Mouse (Mus musculus) CH12.LX (cell line): ENCODE results near the gene Spn. TPM values are rescaled to one million over a fixed set of nuclear protein-coding genes. Genes with fewer than 3 reads are reported as not detected.

Experiments
- DNase-seq: peaks from one replicate; pipeline ENCODE4 v3.0.0-alpha.2; 2013; ENCODE audit errors: extremely low read depth
- H3K27ac ChIP-seq: 2 replicates; pipeline ENCODE4 v1.5.1; 2012; ENCODE audit warnings: low read depth, mild to moderate bottlenecking, control low read depth, moderate library complexity; ENCODE audit not compliant: insufficient read depth
- H3K27me3 ChIP-seq: replicated peaks from 2 replicates; pipeline ENCODE3; 2012; ENCODE audit warnings: inconsistent platforms
- H3K36me3 ChIP-seq, 2 experiments: replicated peaks in 1 of 2; 2 replicates each; pipeline versions ENCODE3 to v1.6.1; 2012; ENCODE audit warnings: inconsistent platforms in 1 of 2, low read length in 1 of 2, mild to moderate bottlenecking in 1 of 2, mixed read lengths in 1 of 2, moderate library complexity in 1 of 2; ENCODE audit not compliant: control insufficient read depth in 1 of 2, insufficient read depth in 1 of 2
- H3K4me1 ChIP-seq, 2 experiments: 2 replicates each; pipeline ENCODE4 v1.6.1; 2012; ENCODE audit warnings: inconsistent platforms in 1 of 2, moderate library complexity in 1 of 2; ENCODE audit not compliant: insufficient read depth in 2 of 2, control insufficient read depth in 1 of 2
- H3K4me2 ChIP-seq: 2 replicates; pipeline ENCODE4 v1.6.1; 2012; ENCODE audit warnings: low read depth, mild to moderate bottlenecking, control low read depth; ENCODE audit not compliant: poor library complexity, insufficient read depth, severe bottlenecking
- H3K4me3 ChIP-seq, 3 experiments: fragments of 150-350 bp in 1 of 3; sonication (generic) in 1 of 3; replicated peaks in 1 of 3; 2 replicates each; pipeline versions ENCODE3 to v1.5.1; 2011 to 2012; ENCODE audit warnings: low read depth in 2 of 3, low read length in 2 of 3, mild to moderate bottlenecking in 2 of 3, moderate library complexity in 2 of 3, control low read depth in 1 of 3, improper control_type of control experiment in 1 of 3, inconsistent platforms in 1 of 3, mixed read lengths in 1 of 3; ENCODE audit not compliant: poor library complexity in 1 of 3
- H3K79me2 ChIP-seq: replicated peaks from 2 replicates; pipeline ENCODE4 v1.6.1; 2012; ENCODE audit warnings: mild to moderate bottlenecking, moderate library complexity; ENCODE audit not compliant: control insufficient read depth, poor library complexity, insufficient read depth, severe bottlenecking; ENCODE audit errors: extremely low read depth
- H3K9ac ChIP-seq: 2 replicates; pipeline ENCODE4 v1.6.1; 2012; ENCODE audit warnings: low read depth, mild to moderate bottlenecking, control low read depth, moderate library complexity; ENCODE audit not compliant: insufficient read depth
- H3K9me3 ChIP-seq: replicated peaks from 2 replicates; pipeline ENCODE3; 2012; ENCODE audit warnings: low read length, inconsistent platforms, mixed read lengths
- BHLHE40 ChIP-seq: IDR thresholded peaks from 2 replicates; pipeline ENCODE4 v1.6.1; 2011; ENCODE audit warnings: mild to moderate bottlenecking, low read depth, low read length, improper control_type of control experiment
- CTCF ChIP-seq, 2 experiments: IDR thresholded peaks in 1 of 2; conservative IDR thresholded peaks in 1 of 2; 2 replicates each; pipeline ENCODE4 v1.5.1; 2011 to 2012; ENCODE audit warnings: low read depth in 2 of 2, low read length in 2 of 2, improper control_type of control experiment in 1 of 2, inconsistent platforms in 1 of 2, mild to moderate bottlenecking in 1 of 2, moderate library complexity in 1 of 2
- EP300 ChIP-seq: IDR thresholded peaks from 2 replicates; pipeline ENCODE4 v1.6.1; 2011; ENCODE audit warnings: low read length, improper control_type of control experiment
- ETS1 ChIP-seq: conservative IDR thresholded peaks from 2 replicates; pipeline ENCODE4 v1.6.1; 2012; ENCODE audit warnings: low read depth, mild to moderate bottlenecking, inconsistent platforms, low read length, improper control_type of control experiment, moderate library complexity
- IRF4 ChIP-seq: IDR thresholded peaks from 2 replicates; pipeline ENCODE4 v1.6.1; 2014; ENCODE audit warnings: low read depth, mild to moderate bottlenecking, inconsistent platforms, low read length, improper control_type of control experiment
- JUN ChIP-seq: IDR thresholded peaks from 2 replicates; pipeline ENCODE4 v1.6.1; 2011; ENCODE audit warnings: low read depth, mild to moderate bottlenecking, low read length, improper control_type of control experiment, moderate library complexity; ENCODE audit not compliant: insufficient read depth
- JUND ChIP-seq: conservative IDR thresholded peaks from 2 replicates; pipeline ENCODE4 v1.6.1; 2011; ENCODE audit warnings: low read depth, low read length, improper control_type of control experiment
- MAX ChIP-seq: IDR thresholded peaks from 2 replicates; pipeline ENCODE4 v1.6.1; 2011; ENCODE audit warnings: low read length, improper control_type of control experiment
- MEF2A ChIP-seq: IDR thresholded peaks from 2 replicates; pipeline ENCODE4 v1.6.1; 2014; ENCODE audit warnings: low read depth, mild to moderate bottlenecking, inconsistent platforms, low read length, improper control_type of control experiment, borderline replicate concordance
- MYC ChIP-seq: IDR thresholded peaks from 2 replicates; pipeline ENCODE4 v1.6.1; 2011; ENCODE audit warnings: low read depth, mild to moderate bottlenecking, improper control_type of control experiment, low read length
- RAD21 ChIP-seq: IDR thresholded peaks from 2 replicates; pipeline ENCODE4 v1.6.1; 2011; ENCODE audit warnings: low read depth, mild to moderate bottlenecking, low read length, improper control_type of control experiment, moderate library complexity
- SMC3 ChIP-seq: IDR thresholded peaks from 2 replicates; pipeline ENCODE4 v1.6.1; 2011; ENCODE audit warnings: low read depth, low read length, improper control_type of control experiment
- TCF12 ChIP-seq: IDR thresholded peaks from 2 replicates; pipeline ENCODE4 v1.6.1; 2014; ENCODE audit warnings: low read depth, mild to moderate bottlenecking, inconsistent platforms, low read length, improper control_type of control experiment
- ZC3H11A ChIP-seq: IDR thresholded peaks from 2 replicates; pipeline ENCODE4 v1.6.1; 2012; ENCODE audit warnings: low read depth, mild to moderate bottlenecking, inconsistent platforms, low read length, improper control_type of control experiment
- ZNF384 ChIP-seq: IDR thresholded peaks from 2 replicates; pipeline ENCODE4 v1.6.1; 2012; ENCODE audit warnings: low read depth, low read length, improper control_type of control experiment, inconsistent platforms
- dilution Hi-C: fragments of 300-500 bp; cut with MboI; formaldehyde crosslinking; loops from 2 replicates; pipeline ENCODE4 v1.14.3; 2020; ENCODE audit warnings: low sequenced_read_pairs; ENCODE audit not compliant: extremely low pct_unique_long_range_greater_than_20kb, extremely low pct_ligation_motif_present
- in situ Hi-C: fragments of 300-500 bp; cut with MboI; formaldehyde crosslinking; loops from 3 replicates; pipeline ENCODE4 v1.14.3; 2019; ENCODE audit warnings: low sequenced_read_pairs, low pct_ligation_motif_present, low pct_unique_long_range_greater_than_20kb, mixed read lengths
- polyA plus RNA-seq: library from polyadenylated mRNA; unstranded; fragments of >175 nt; gene quantifications from 2 replicates; pipeline ENCODE4 v1.2.1, GENCODE M21; 2012; ENCODE audit warnings: low read depth; ENCODE audit not compliant: insufficient read length
- total RNA-seq, 2 experiments: library from RNA; depleted of rRNA; stranded (reverse); fragments of 300-350 nt in 1 of 2; fragments of >200 nt in 1 of 2; gene quantifications; 2 replicates each; pipeline ENCODE4 v1.2.3; 2012 to 2014

Spn gene
- total and polyA plus RNA-seq, 3 experiments: 2.4 to 16.3 (median 3.3) TPM

GRCm38 (mm10) chr7:127117948-127118347 lies 19.7 kb downstream of the Spn start:
- H3K27ac ChIP-seq: no peak overlapping the region
- H3K27me3 ChIP-seq: no peaks in the 10 kb centered on the region
- TF ChIP-seq JUND (peak; percentile 58; the same call in 1 of the 2 replicates), JUN (peak; percentile 25; the same call in 1 of the 2 replicates), CTCF (conservative IDR thresholded peaks at IDR 0.05 in 1 of 2, IDR thresholded peaks at IDR 0.05 in 1 of 2; ENCODE audit: low read depth in 2 of 2, low read length in 2 of 2) (peak in 1 of 2 experiments; percentile 59; a peak in 2 of 4 replicates), ZNF384 (no peak), EP300 (no peak), ZC3H11A (no peak), BHLHE40 (peak; percentile 41; the same call in 1 of the 2 replicates), RAD21 (peak; percentile 53), SMC3 (peak; percentile 48)
- in situ Hi-C loops (loop anchor here (10.0 kb wide), 1 partner anchor 473 kb away; the partner anchor contains the start of gene Sgf29), dilution Hi-C loops (no loop called here)
- H3K9me3 ChIP-seq: no peaks in the 10 kb centered on the region
- no peaks in the 10 kb centered on the region for H3K79me2 ChIP-seq
- H3K4me2 ChIP-seq: no peak overlapping the region
- no peak overlapping the region for H3K4me3 ChIP-seq
- no peak for DNase-seq
- H3K9ac ChIP-seq: no peak overlapping the region
- peaks cover 25 to 69% of the 10 kb centered on the region in 2 experiments for H3K4me1 ChIP-seq
- no peaks in the 10 kb centered on the region for H3K36me3 ChIP-seq

GRCm38 (mm10) chr7:127116331-127116935 lies 21.2 kb downstream of the Spn start:
- H3K4me1 ChIP-seq: peaks cover 34 to 81% of the 10 kb centered on the region in 2 experiments
- no peak overlapping the region for H3K4me3 ChIP-seq
- TF ChIP-seq JUND (peak; percentile 63), TCF12 (peak; percentile 87), RAD21 (no peak), MEF2A (peak; percentile 7; the same call in 1 of the 2 replicates), EP300 (peak; percentile 63; the same call in 1 of the 2 replicates), MAX (0 out of 2 replicates have a peak, but pooled peaks have one; percentile 18), BHLHE40 (peak; percentile 90), ZNF384 (peak; percentile 46; the same call in 1 of the 2 replicates), IRF4 (peak; percentile 48), ETS1 (peak; percentile 53), SMC3 (no peak), JUN (no peak), MYC (0 out of 2 replicates have a peak, but pooled peaks have one; percentile 51)
- no peaks in the 10 kb centered on the region for H3K9me3 ChIP-seq
- no peaks in the 10 kb centered on the region for H3K79me2 ChIP-seq
- in situ Hi-C loops (loop anchor here (10.0 kb wide), 1 partner anchor 472 kb away; the partner anchor contains the start of gene Sgf29), dilution Hi-C loops (no loop called here)
- no peaks in the 10 kb centered on the region for H3K27me3 ChIP-seq
- H3K36me3 ChIP-seq: no peaks in the 10 kb centered on the region
- H3K9ac ChIP-seq: no peak overlapping the region
- H3K4me2 ChIP-seq: no peak overlapping the region
- peak overlapping the region; percentile 12; the same call in 1 of the 2 replicates for H3K27ac ChIP-seq
- peak; percentile 59 for DNase-seq
